Mouse (Mus musculus) hindbrain, embryonic 16.5 days (tissue): Measurements from ENCODE around the gene Entpd5. TPM values are rescaled to one million over a fixed set of nuclear protein-coding genes. Genes with fewer than 3 reads are reported as not detected.

ENCODE experiments used
- ATAC-seq: fragments of 200-750 bp; cut with Nextera tagmentation; 2 replicates; pipeline ENCODE4 v1.8.0; 2017; ENCODE audit warnings: moderate TSS enrichment, moderate library complexity
- H3K27ac ChIP-seq: fragments of 300-500 bp; sonication (generic); 2 replicates; pipeline ENCODE4 v1.5.1; 2014; ENCODE audit warnings: low read depth, mild to moderate bottlenecking, control low read depth, low read length, moderate library complexity
- H3K27me3 ChIP-seq: fragments of 300-500 bp; sonication (generic); replicated peaks from 2 replicates; pipeline ENCODE4 v1.6.1; 2014; ENCODE audit warnings: low read length; ENCODE audit not compliant: control insufficient read depth, insufficient read depth
- H3K36me3 ChIP-seq: fragments of 300-500 bp; sonication (generic); 2 replicates; pipeline ENCODE4 v1.6.1; 2014; ENCODE audit warnings: mild to moderate bottlenecking, low read length, moderate library complexity, mixed read lengths; ENCODE audit not compliant: control insufficient read depth, insufficient read depth
- H3K4me1 ChIP-seq: fragments of 300-500 bp; sonication (generic); 2 replicates; pipeline ENCODE4 v1.6.1; 2014; ENCODE audit warnings: low read depth, low read length; ENCODE audit not compliant: control insufficient read depth, insufficient read depth
- H3K4me2 ChIP-seq: fragments of 300-500 bp; sonication (generic); 2 replicates; pipeline ENCODE4 v1.6.1; 2014; ENCODE audit warnings: mild to moderate bottlenecking, low read length, control low read depth, moderate library complexity
- H3K4me3 ChIP-seq: fragments of 300-500 bp; sonication (generic); 2 replicates; pipeline ENCODE4 v1.5.1; 2014; ENCODE audit warnings: mild to moderate bottlenecking, low read length, control low read depth, moderate library complexity
- H3K9ac ChIP-seq: fragments of 300-500 bp; sonication (generic); 2 replicates; pipeline ENCODE4 v1.6.1; 2014; ENCODE audit warnings: low read depth, mild to moderate bottlenecking, control low read depth, low read length, moderate library complexity
- H3K9me3 ChIP-seq: fragments of 300-500 bp; sonication (generic); 2 replicates; pipeline ENCODE4 v1.6.1; 2014; ENCODE audit warnings: mild to moderate bottlenecking, low read length, moderate library complexity; ENCODE audit not compliant: control insufficient read depth
- WGBS: fragments of 180-500 bp; shearing (Covaris S2); extraction: QIAGEN DNeasy Blood & Tissue Kit; methylation state at CpG from one replicate; pipeline ENCODE4 v1.1.7; 2014; 5-methylcytosine and 5-hydroxymethylcytosine counted together
- polyA plus RNA-seq: library from polyadenylated mRNA; unstranded; fragments of >200 nt; fragmentation: Nextera tagmentation; extraction: Ambion mirVana; gene quantifications from 2 replicates; pipeline ENCODE4 v1.2.1, GENCODE M21; 2015

Gene Entpd5
- polyA plus RNA-seq, 1 experiment from 2014 or later: 11.9 TPM

DNA sequence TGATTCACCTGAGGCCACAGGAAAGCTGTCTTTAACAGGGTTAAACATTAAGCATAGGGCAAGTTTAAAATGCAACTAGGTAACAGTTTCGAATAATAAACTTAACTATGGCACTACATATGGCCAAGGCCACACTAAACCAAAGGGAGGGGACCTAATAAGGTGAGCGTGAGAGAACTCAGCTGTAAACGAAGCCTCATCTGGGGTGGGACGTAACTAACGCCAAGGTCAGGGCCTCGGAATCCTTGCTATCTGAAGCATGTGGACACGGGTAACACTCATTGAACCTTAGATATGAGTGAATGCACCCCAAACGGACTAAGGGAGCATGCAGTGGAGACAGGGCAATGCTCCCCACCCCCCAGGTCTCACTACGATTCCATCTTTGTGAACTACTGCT is 5.9 kb downstream of the Entpd5 start:
- no peaks in the 10 kb centered on the region for H3K9me3 ChIP-seq
- no peak for ATAC-seq
- no peak overlapping the region for H3K4me2 ChIP-seq
- no peak overlapping the region for H3K4me3 ChIP-seq
- H3K36me3 ChIP-seq: peaks cover 3% of the 10 kb centered on the region
- WGBS: 83% methylated on average over 9 of the region's 9 CpGs
- H3K27ac ChIP-seq: no peak overlapping the region
- H3K27me3 ChIP-seq: no peaks in the 10 kb centered on the region
- H3K4me1 ChIP-seq: peaks cover 4% of the 10 kb centered on the region
- H3K9ac ChIP-seq: no peak overlapping the region

DNA sequence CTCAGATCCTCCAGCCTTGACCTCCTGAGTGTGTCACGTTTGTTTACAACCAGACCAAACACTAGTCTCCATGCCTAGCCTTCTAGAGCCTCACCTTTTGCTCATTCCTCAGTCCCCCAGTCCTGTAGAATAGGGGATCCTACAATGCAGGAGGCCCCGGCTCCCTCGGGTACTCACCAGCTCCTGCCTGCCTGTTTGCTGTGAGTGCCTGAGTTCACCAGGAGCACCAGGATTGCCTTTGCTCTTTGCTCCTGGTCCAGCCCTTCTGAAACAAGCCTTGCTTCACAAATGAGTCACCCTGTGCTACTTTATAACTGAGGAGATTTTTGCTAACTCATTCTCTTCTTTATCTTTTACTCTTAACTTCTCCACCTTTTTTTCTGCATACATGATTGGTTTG is 8.2 kb downstream of the Entpd5 start:
- H3K27ac ChIP-seq: no peak overlapping the region
- ATAC-seq: no peak
- 77% methylated on average over 3 of the region's 3 CpGs for WGBS
- no peak overlapping the region for H3K9ac ChIP-seq
- H3K4me1 ChIP-seq: no peaks in the 10 kb centered on the region
- no peak overlapping the region for H3K4me3 ChIP-seq
- H3K4me2 ChIP-seq: no peak overlapping the region
- no peaks in the 10 kb centered on the region for H3K9me3 ChIP-seq
- H3K27me3 ChIP-seq: no peaks in the 10 kb centered on the region
- peaks cover 3% of the 10 kb centered on the region for H3K36me3 ChIP-seq

DNA sequence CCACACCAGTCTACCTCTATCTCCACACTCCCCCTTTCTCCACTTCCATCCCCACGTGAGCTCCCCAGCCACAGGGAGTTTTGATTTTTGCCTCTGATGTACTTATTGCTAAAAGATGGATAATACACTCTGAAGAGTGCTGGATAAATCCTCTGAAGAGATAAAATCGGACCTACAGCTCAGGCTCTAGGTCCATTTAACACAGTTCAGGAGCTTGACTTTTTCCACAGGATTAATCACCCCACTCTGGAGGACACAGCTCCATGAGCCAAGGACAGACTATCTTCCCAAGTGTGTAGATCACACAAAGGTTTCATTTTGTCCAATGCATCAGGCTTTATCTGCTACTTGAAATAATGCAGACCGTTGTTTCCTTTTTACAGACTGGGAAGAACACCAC is 8.8 kb downstream of the Entpd5 start:
- no peak for ATAC-seq
- peaks cover 3% of the 10 kb centered on the region for H3K36me3 ChIP-seq
- WGBS: 86% methylated on average over 3 of the region's 3 CpGs

DNA sequence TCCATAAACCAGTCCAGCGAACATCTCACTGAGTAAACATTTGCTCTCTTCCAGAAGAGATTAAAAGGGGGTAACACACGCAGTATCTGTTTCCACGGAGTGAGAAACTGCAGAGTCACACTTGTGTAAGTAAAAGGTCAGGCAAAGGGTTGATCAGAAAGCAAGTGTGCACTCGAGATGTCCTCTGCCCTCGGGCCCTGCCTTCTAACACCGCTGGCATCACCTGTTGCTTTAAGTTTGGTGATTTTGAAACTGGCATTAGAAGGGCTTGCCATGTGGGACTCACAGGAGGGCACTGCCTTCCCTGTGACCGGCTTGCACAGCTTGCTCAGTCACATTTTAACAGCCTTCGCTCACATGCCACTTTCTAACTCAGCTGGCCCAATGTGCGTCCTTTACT is 9.2 kb downstream of the Entpd5 start:
- H3K9me3 ChIP-seq: no peaks in the 10 kb centered on the region
- H3K4me2 ChIP-seq: no peak overlapping the region
- H3K36me3 ChIP-seq: peaks cover 3% of the 10 kb centered on the region
- WGBS: 82% methylated on average over 9 of the region's 9 CpGs
- no peak overlapping the region for H3K9ac ChIP-seq
- H3K27me3 ChIP-seq: no peaks in the 10 kb centered on the region
- no peak overlapping the region for H3K27ac ChIP-seq
- ATAC-seq: no peak
- H3K4me1 ChIP-seq: no peaks in the 10 kb centered on the region
- no peak overlapping the region for H3K4me3 ChIP-seq

More for the DNA sequence above, 8.8 kb downstream of the Entpd5 start:
- H3K9me3 ChIP-seq: no peaks in the 10 kb centered on the region
- H3K27me3 ChIP-seq: no peaks in the 10 kb centered on the region
- H3K9ac ChIP-seq: no peak overlapping the region
- no peak overlapping the region for H3K4me2 ChIP-seq
- no peaks in the 10 kb centered on the region for H3K4me1 ChIP-seq
- H3K4me3 ChIP-seq: no peak overlapping the region
- no peak overlapping the region for H3K27ac ChIP-seq

DNA sequence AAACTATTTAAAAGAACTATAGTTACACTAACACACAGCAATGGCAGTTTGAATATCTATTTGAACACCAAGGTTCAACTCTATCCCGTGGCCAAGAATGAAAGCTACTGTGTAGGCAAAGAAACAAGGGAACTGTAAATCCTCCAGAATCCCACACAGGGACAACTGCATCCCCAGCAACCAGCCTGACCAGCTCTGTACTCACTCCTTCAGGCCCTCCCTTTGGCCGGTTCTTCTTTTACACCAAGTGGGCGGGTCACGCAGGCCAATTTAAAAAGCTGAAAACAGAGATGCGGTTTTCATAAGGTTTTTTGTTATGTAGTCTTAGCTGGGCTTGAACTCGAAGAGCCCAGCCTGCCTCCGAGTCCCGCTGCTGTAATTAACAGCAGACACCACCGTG is 9.7 kb downstream of the Entpd5 start:
- peaks cover 3% of the 10 kb centered on the region for H3K36me3 ChIP-seq
- H3K9ac ChIP-seq: no peak overlapping the region
- no peaks in the 10 kb centered on the region for H3K27me3 ChIP-seq
- no peak overlapping the region for H3K27ac ChIP-seq
- no peaks in the 10 kb centered on the region for H3K9me3 ChIP-seq
- WGBS: 84% methylated on average over 9 of the region's 9 CpGs
- H3K4me1 ChIP-seq: no peaks in the 10 kb centered on the region
- no peak overlapping the region for H3K4me3 ChIP-seq
- H3K4me2 ChIP-seq: no peak overlapping the region
- ATAC-seq: no peak

DNA sequence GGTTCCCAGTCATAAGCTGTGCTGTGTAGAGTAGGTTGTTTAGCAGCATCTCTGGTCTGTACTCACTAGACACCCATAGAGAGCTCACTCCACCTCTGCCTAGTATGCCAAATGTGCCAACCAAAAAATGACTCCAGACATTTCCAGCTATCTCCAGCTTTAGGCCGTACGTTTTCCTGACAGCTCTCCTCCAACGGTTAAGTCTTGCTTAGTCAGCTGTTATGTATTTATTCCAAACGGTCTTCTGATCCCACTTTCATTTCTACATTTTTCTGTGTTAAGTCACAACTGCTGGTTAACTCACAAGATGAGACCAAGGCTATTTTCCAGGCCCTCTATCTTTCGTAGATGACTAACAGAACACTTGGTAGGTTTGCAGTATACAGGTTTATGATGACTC is 10.2 kb downstream of the Entpd5 start:
- Histone ChIP-seq H3K4me2 (no peak overlapping the region), H3K4me3 (no peak overlapping the region), H3K9ac (no peak overlapping the region), H3K36me3 (peaks cover 3% of the 10 kb centered on the region), H3K4me1 (no peaks in the 10 kb centered on the region), H3K9me3 (no peaks in the 10 kb centered on the region), H3K27ac (no peak overlapping the region), H3K27me3 (no peaks in the 10 kb centered on the region)
- ATAC-seq: no peak
- WGBS: 84% methylated on average over 5 of the region's 5 CpGs

DNA sequence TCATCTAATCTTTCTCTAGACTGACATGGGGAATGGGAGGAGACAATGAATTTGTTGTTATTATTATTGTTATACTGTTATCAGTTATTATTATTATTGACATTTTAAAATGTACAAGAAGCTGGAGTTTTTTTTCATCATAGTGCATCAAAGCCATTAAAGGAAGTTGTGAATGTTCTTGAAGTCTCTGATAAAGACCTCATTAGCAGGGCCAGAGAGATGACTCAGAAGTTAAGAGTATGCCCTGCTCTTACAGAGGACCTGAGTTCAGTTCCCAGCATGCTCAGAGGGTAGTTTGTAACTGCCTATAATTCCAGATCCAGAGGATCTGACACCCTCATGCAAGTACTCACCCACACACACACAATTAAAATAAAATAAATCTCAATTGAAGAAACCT is 11.1 kb downstream of the Entpd5 start:
- Histone ChIP-seq H3K4me3 (no peak overlapping the region), H3K27me3 (no peaks in the 10 kb centered on the region), H3K9ac (no peak overlapping the region), H3K4me2 (no peak overlapping the region), H3K27ac (no peak overlapping the region), H3K9me3 (no peaks in the 10 kb centered on the region), H3K4me1 (no peaks in the 10 kb centered on the region), H3K36me3 (peaks cover 3% of the 10 kb centered on the region)
- no peak for ATAC-seq

DNA sequence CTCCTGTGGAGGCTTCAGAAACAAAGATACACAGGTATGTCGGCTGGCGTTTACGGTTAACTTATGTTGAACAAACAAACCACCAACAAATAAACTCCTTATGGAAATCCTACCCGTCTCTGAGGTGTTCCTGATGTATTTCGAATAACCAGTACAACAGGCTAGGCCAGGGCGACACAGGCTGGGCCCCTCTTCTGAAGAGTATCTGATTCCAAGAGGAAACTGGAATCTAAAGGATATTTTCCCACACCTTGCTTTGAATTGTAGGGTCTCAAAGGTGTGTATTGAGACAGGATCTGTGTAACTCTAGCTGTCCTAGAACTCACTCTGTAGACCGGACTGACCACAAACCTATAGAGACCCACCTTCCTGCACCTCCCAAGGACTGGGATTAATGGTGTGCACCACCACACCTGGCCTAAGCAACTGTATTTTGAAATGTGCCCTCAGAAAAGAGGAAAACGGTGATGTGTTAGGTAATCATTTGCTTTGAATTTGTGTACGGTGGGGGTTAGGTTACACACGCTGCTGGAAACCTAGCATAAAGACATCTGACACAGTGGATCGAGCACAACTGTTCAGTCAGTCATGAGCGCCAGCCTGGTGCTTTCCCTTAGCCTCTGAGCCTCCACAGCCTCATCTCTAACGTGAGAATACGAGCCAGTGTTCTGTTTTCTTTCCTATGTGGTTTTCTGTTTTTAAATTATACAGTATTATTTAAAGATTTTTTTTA is 11.7 kb downstream of the Entpd5 start:
- no peak for ATAC-seq
- H3K4me2 ChIP-seq: no peak overlapping the region

DNA sequence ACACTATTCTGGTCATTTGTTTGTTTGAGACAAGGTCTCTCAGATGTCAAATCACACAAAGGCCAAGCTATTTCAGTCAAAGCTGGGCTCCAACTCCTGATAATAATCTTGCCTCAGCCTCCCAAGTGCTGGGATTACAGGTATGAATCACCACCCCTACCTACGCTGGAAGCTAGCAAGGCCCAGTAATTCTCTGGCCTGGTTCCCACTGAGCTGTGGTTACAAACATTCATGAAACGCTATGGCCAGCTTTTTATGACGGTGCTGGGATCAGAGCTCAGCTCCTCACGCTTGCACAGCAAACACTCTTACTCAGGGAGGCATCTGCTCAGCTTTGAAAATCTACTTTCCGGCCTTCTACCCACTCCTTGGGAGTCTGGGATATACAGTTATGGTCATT is 15.0 kb downstream of the Entpd5 start:
- no peaks in the 10 kb centered on the region for H3K9me3 ChIP-seq
- 98% methylated on average over 5 of the region's 5 CpGs for WGBS
- H3K4me1 ChIP-seq: no peaks in the 10 kb centered on the region
- H3K27ac ChIP-seq: no peak overlapping the region
- no peak overlapping the region for H3K4me2 ChIP-seq
- H3K27me3 ChIP-seq: no peaks in the 10 kb centered on the region
- no peak overlapping the region for H3K9ac ChIP-seq
- no peak for ATAC-seq
- H3K36me3 ChIP-seq: no peaks in the 10 kb centered on the region
- no peak overlapping the region for H3K4me3 ChIP-seq

More for the DNA sequence above, 11.7 kb downstream of the Entpd5 start:
- H3K27me3 ChIP-seq: no peaks in the 10 kb centered on the region
- whole genome bisulfite sequencing: 91% methylated on average over 14 of the region's 14 CpGs
- H3K4me3 ChIP-seq: no peak overlapping the region
- peaks cover 2% of the 10 kb centered on the region for H3K36me3 ChIP-seq
- no peaks in the 10 kb centered on the region for H3K9me3 ChIP-seq
- no peak overlapping the region for H3K27ac ChIP-seq
- no peak overlapping the region for H3K9ac ChIP-seq
- no peaks in the 10 kb centered on the region for H3K4me1 ChIP-seq
